Mouse (Mus musculus) megakaryocyte, embryonic 14.5 days (primary cell): ENCODE results near the gene Tmprss11f. TPM values are rescaled to one million over a fixed set of nuclear protein-coding genes. Genes with fewer than 3 reads are reported as not detected.

ENCODE experiments used
- H3K27me3 ChIP-seq: replicated peaks from 2 replicates; pipeline ENCODE3; 2012; ENCODE audit warnings: inconsistent platforms
- H3K36me3 ChIP-seq: replicated peaks from 2 replicates; pipeline ENCODE3; 2012; ENCODE audit warnings: low read length, inconsistent platforms, mixed read lengths
- H3K4me1 ChIP-seq: 2 replicates; pipeline ENCODE4 v1.6.1; 2012; ENCODE audit warnings: inconsistent platforms
- H3K4me3 ChIP-seq: replicated peaks from 2 replicates; pipeline ENCODE3; 2012; ENCODE audit warnings: moderate library complexity, mild to moderate bottlenecking, inconsistent platforms
- H3K9me3 ChIP-seq: 2 replicates; pipeline ENCODE4 v1.6.1; 2012; ENCODE audit warnings: inconsistent platforms
- FLI1 ChIP-seq: IDR thresholded peaks from 2 replicates; pipeline ENCODE4 v1.6.1; 2012; ENCODE audit warnings: low read length, inconsistent platforms, mixed read lengths
- GATA1 ChIP-seq: IDR thresholded peaks from 3 replicates; pipeline ENCODE4 v1.6.1; 2012; ENCODE audit warnings: mixed read lengths, low read length, inconsistent platforms, borderline replicate concordance
- polyA plus RNA-seq: library from polyadenylated mRNA; stranded (reverse); fragments of >175 nt; gene quantifications from 2 replicates; pipeline ENCODE4 v1.2.3, GENCODE M21; 2012; ENCODE audit warnings: low replicate concordance; ENCODE audit not compliant: insufficient read depth

The Tmprss11f gene
- polyA plus RNA-seq, 1 experiment: not detected

DNA sequence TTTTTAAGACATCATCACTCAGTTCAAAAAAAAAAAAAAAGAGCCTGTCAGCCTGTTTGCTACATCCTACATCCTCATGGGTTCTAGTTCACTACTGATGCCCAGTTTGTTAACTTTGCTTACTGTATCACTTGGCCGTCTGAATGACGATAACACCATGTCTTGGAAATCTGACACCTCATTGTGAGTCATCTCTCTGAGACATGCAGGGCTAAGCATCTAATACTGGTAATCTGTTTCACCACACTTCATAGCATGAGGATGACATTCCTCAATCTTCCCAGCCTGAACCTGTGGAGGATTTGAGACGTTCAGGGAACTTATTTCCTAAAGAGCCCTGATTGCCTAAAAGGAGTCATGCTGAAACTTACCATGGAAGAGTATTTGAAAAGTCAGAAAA lies 91.6 kb downstream of the Tmprss11f start:
- no peak overlapping the region for H3K4me3 ChIP-seq
- no peaks in the 10 kb centered on the region for H3K27me3 ChIP-seq
- TF ChIP-seq FLI1 (no peak), GATA1 (no peak)
- H3K4me1 ChIP-seq: no peaks in the 10 kb centered on the region
- no peaks in the 10 kb centered on the region for H3K9me3 ChIP-seq
- H3K36me3 ChIP-seq: no peaks in the 10 kb centered on the region

DNA sequence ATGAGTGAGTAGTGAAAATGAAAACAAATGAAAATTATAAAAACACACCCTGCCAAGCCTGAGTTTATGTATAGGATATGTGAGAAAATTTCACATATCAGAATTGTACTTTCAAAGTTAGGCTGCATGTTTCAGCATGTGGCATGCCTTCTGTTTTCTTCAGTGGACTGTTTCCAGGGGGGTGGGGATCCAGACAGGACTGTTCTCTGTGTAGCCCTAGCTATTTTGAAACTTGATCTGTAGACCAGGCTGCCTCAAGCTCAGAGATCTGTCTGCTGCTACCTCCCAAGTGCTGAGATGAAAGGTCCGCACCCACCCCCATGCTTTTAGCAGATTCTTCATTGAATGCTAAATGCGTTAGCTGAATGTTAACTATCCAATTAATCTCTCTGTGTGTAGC lies 103.5 kb downstream of the Tmprss11f start:
- no peaks in the 10 kb centered on the region for H3K27me3 ChIP-seq
- H3K36me3 ChIP-seq: no peaks in the 10 kb centered on the region
- TF ChIP-seq GATA1 (no peak), FLI1 (no peak)
- H3K4me3 ChIP-seq: no peak overlapping the region
- H3K4me1 ChIP-seq: no peaks in the 10 kb centered on the region
- no peaks in the 10 kb centered on the region for H3K9me3 ChIP-seq

DNA sequence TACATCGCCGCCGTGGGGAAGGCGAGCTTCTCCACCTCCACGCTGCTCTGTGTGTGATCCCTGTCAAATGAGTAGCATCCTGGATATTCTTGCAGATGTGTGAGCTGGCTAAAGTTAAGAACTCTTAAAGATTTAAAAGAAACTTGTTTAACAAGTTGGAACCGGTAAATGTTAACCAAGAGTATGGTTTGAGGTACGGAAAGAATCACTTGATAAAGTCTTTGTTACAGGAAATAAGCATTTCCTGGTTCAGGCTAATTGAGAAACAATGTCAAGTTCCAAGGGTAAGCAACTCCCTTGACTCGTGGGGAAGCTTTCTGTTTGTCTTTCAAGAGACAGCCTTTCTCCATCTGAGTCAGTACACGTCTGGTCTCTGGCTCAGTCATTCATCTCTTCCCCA lies 113.7 kb downstream of the Tmprss11f start, which contains the start of gene Tmprss11g:
Gene Tmprss11g (minus strand): TSS at position 101 of the 400 bp plus-strand sequence.
- no peaks in the 10 kb centered on the region for H3K27me3 ChIP-seq
- H3K4me3 ChIP-seq: no peak within 1 kb of the TSS
- TF ChIP-seq FLI1: no peak
- TF ChIP-seq GATA1: no peak
- no peaks in the 10 kb centered on the region for H3K4me1 ChIP-seq
- no peaks in the 10 kb centered on the region for H3K36me3 ChIP-seq
- peaks cover 4% of the 10 kb centered on the region; the same call in 1 of the 2 replicates for H3K9me3 ChIP-seq

- TF ChIP-seq FLI1: no peak
- TF ChIP-seq GATA1: no peak
These were observed 120.7 kb downstream of the Tmprss11f start for GRCm38 (mm10) chr5:86511538-86511937.

GRCm38 (mm10) chr5:86493453-86493852 lies 138.8 kb downstream of the Tmprss11f start:
- no peak overlapping the region for H3K4me3 ChIP-seq
- TF ChIP-seq GATA1 (no peak), FLI1 (no peak)

More at GRCm38 (mm10) chr5:86511538-86511937, 120.7 kb downstream of the Tmprss11f start:
- H3K9me3 ChIP-seq: no peaks in the 10 kb centered on the region
- H3K27me3 ChIP-seq: no peaks in the 10 kb centered on the region
- H3K4me1 ChIP-seq: no peaks in the 10 kb centered on the region
- no peak overlapping the region for H3K4me3 ChIP-seq
- H3K36me3 ChIP-seq: no peaks in the 10 kb centered on the region

DNA sequence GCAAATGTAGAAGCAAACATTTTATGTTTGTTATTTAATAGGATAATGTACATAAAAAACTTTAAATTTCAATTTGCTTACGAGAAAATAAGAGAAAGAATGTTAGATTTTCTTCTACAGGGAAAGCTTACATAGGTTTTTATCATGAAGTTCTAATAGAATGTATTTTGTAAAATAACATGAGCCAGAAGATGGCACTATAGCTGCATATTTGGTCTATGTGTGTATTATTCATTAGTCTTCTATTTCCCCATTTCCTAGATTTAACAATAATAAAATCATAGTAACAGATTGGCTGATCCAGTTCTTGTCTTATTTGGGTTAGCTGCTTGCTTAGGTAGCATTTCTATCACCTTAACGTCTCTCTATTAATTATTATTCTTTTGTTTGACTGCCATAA lies 149.7 kb downstream of the Tmprss11f start:
- H3K4me3 ChIP-seq: no peak overlapping the region

More at GRCm38 (mm10) chr5:86493453-86493852, 138.8 kb downstream of the Tmprss11f start:
- no peaks in the 10 kb centered on the region for H3K36me3 ChIP-seq
- no peaks in the 10 kb centered on the region for H3K9me3 ChIP-seq
- H3K4me1 ChIP-seq: no peaks in the 10 kb centered on the region
- H3K27me3 ChIP-seq: no peaks in the 10 kb centered on the region

DNA sequence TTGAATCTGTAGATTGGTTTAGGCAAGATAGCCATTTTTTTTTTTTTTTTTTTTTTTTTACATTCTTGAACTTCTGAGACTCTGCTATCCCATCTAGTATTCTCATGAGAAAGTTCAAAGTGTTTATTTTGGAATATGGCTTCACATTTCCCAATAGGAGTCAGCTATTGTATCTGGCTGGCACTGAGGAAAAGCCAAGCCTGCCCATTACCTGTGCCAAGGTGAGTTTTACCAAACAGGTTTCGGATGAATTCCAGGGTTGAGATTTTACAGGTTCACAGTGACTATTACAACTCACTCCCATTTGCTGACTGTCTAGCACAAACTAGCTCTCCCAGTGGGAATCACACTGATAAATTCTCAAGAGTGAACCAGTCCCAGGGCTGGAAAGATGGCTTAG lies 150.2 kb downstream of the Tmprss11f start:
- H3K9me3 ChIP-seq: no peaks in the 10 kb centered on the region
- no peaks in the 10 kb centered on the region for H3K4me1 ChIP-seq
- H3K27me3 ChIP-seq: no peaks in the 10 kb centered on the region
- H3K4me3 ChIP-seq: no peak overlapping the region
- TF ChIP-seq FLI1: no peak
- TF ChIP-seq GATA1: no peak
- H3K36me3 ChIP-seq: no peaks in the 10 kb centered on the region

More for the DNA sequence above, 149.7 kb downstream of the Tmprss11f start:
- Histone ChIP-seq H3K27me3 (no peaks in the 10 kb centered on the region), H3K4me1 (no peaks in the 10 kb centered on the region), H3K9me3 (no peaks in the 10 kb centered on the region), H3K36me3 (no peaks in the 10 kb centered on the region)
- TF ChIP-seq GATA1 (no peak), FLI1 (no peak)

- TF ChIP-seq FLI1 (no peak), GATA1 (no peak)
These were observed 158.4 kb downstream of the Tmprss11f start for GRCm38 (mm10) chr5:86473859-86474258.

More at GRCm38 (mm10) chr5:86473859-86474258, 158.4 kb downstream of the Tmprss11f start:
- Histone ChIP-seq H3K27me3 (no peaks in the 10 kb centered on the region), H3K4me1 (no peaks in the 10 kb centered on the region), H3K9me3 (no peaks in the 10 kb centered on the region), H3K4me3 (no peak overlapping the region), H3K36me3 (no peaks in the 10 kb centered on the region)

Other genes starting within 250 kb of the Tmprss11f start
- not detected in 2 replicates for gene Tmprss11a, start 163.4 kb downstream of the Tmprss11f start, polyA plus RNA-seq
- not detected in 2 replicates for gene Tmprss11g, start 113.8 kb downstream of the Tmprss11f start, polyA plus RNA-seq
- not detected in 2 replicates for gene Tmprss11b, start 43.9 kb upstream of the Tmprss11f start, polyA plus RNA-seq
- gene Tmprss11e, start 113.4 kb upstream of the Tmprss11f start, polyA plus RNA-seq: not detected in 2 replicates
- 5.4 and 12.6 TPM in 2 replicates for gene Ythdc1, start 171.8 kb upstream of the Tmprss11f start, polyA plus RNA-seq